Mouse (Mus musculus) testis, adult 2 months (tissue): Measurements from ENCODE around the gene Rnase9. TPM values are rescaled to one million over a fixed set of nuclear protein-coding genes. Genes with fewer than 3 reads are reported as not detected.

ENCODE experiments used
- H3K27ac ChIP-seq: fragments of 200-500 bp; 2 replicates; pipeline ENCODE4 v1.5.1; 2012; ENCODE audit warnings: low read depth, low read length; ENCODE audit not compliant: control insufficient read depth, insufficient read depth
- H3K27me3 ChIP-seq: fragments of 200-500 bp; 2 replicates; pipeline ENCODE4 v1.6.1; 2012; ENCODE audit warnings: mild to moderate bottlenecking, low read length, moderate library complexity; ENCODE audit not compliant: control insufficient read depth, insufficient read depth
- H3K36me3 ChIP-seq: fragments of 200-500 bp; 2 replicates; pipeline ENCODE4 v1.6.1; 2012; ENCODE audit warnings: mild to moderate bottlenecking, low read length; ENCODE audit not compliant: control insufficient read depth, insufficient read depth
- H3K4me1 ChIP-seq: fragments of 200-500 bp; 2 replicates; pipeline ENCODE4 v1.6.1; 2012; ENCODE audit warnings: low read length; ENCODE audit not compliant: control insufficient read depth, insufficient read depth
- H3K4me3 ChIP-seq: fragments of 200-500 bp; 2 replicates; pipeline ENCODE4 v1.5.1; 2012; ENCODE audit warnings: low read depth, mild to moderate bottlenecking, low read length, moderate library complexity, mixed read lengths; ENCODE audit not compliant: control insufficient read depth
- CTCF ChIP-seq: fragments of 200-500 bp; IDR thresholded peaks from 2 replicates; pipeline ENCODE4 v1.5.1; 2012; ENCODE audit warnings: low read depth, mild to moderate bottlenecking, inconsistent platforms, low read length, moderate library complexity; ENCODE audit not compliant: control insufficient read depth, insufficient read depth, insufficient replicate concordance
- POLR2A ChIP-seq: fragments of 200-500 bp; IDR thresholded peaks from 2 replicates; pipeline ENCODE4 v1.6.1; 2012; ENCODE audit warnings: low read depth, mild to moderate bottlenecking, inconsistent platforms, low read length, moderate library complexity; ENCODE audit not compliant: control insufficient read depth
- polyA plus RNA-seq: library from polyadenylated mRNA; depleted of rRNA; stranded (reverse); fragments of >200 nt; gene quantifications from 2 replicates; pipeline ENCODE4 v1.2.3, GENCODE M21; 2012

Gene Rnase9
- polyA plus RNA-seq, 1 experiment: not detected

DNA sequence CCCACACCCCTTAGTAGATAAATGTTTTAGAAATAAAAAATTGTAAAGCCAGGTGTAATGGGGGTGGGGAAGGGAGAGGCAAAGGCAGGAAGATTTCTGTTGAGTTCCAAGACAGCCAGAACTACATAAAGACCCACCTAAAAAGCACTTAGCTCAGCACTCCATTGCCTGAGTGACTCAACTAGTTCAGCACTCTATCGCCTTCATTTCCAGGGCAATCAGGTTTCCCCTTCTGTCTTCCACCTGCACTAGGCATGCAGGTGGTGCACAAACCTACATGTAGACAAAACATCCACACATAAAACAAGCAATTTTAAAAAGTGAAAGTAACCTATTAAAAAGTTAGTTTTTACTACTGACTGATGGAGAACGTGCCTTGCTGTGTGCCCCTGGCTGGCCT is 43.4 kb upstream of the Rnase9 start:
- H3K27ac ChIP-seq: no peak overlapping the region
- no peaks in the 10 kb centered on the region for H3K27me3 ChIP-seq
- TF ChIP-seq CTCF (no peak), POLR2A (no peak)
- H3K4me1 ChIP-seq: peaks cover 8% of the 10 kb centered on the region; the same call in 1 of the 2 replicates
- H3K4me3 ChIP-seq: no peak overlapping the region
- H3K36me3 ChIP-seq: no peaks in the 10 kb centered on the region

DNA sequence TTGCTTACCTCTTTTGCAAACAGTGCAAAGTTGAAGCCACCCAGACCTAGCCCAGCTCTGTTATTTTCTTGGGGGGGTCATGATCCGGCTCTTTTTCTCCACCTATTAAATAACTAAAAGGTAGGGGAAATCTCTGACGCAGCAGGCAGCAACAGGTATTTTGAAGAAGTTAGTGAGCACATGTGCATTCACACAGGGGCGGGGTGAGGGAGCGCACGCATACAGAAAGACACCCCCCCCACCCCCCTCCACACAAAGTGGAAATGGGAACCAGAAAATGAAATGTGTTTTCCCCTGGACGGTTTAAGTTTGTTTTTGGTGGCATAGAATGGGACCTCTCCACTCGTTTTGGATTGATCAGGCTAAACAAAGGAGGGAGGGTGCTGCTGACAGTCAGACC is 42.1 kb upstream of the Rnase9 start:
- Histone ChIP-seq H3K36me3 (no peaks in the 10 kb centered on the region), H3K27me3 (no peaks in the 10 kb centered on the region), H3K4me3 (no peak overlapping the region), H3K4me1 (peaks cover 8% of the 10 kb centered on the region; the same call in 1 of the 2 replicates), H3K27ac (no peak overlapping the region)
- TF ChIP-seq CTCF (no peak), POLR2A (no peak)

- no peak overlapping the region for H3K27ac ChIP-seq
- TF ChIP-seq POLR2A (no peak), CTCF (no peak)
- H3K36me3 ChIP-seq: no peaks in the 10 kb centered on the region
- peak overlapping the region; percentile 69 for H3K4me3 ChIP-seq
- no peaks in the 10 kb centered on the region for H3K27me3 ChIP-seq
- peaks cover 5% of the 10 kb centered on the region; the same call in 1 of the 2 replicates for H3K4me1 ChIP-seq
Observed at GRCm38 (mm10) chr14:51082599-51083581, 41.2 kb upstream of the Rnase9 start.

DNA sequence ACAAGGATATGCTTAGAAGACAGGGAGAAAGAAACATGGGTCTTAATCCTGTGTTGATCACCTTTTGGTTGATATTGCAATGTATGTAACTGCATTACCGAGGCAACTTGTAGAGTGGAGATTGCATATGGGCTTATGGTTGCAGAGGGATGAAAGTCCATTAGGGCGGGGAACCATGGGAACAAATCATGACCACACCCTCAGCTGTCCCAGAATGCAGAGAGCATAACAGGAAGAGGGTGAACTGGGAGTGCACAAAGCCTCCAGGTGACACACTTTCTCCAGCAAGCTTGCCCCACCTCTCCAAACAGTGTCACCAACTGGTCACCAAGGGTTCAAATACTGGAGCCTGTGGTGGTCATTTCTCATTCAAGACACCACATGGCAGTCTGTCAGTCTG is 39.4 kb upstream of the Rnase9 start:
- Histone ChIP-seq H3K36me3 (no peaks in the 10 kb centered on the region), H3K4me3 (no peak overlapping the region), H3K27ac (no peak overlapping the region), H3K4me1 (peaks cover 5% of the 10 kb centered on the region; the same call in 1 of the 2 replicates), H3K27me3 (no peaks in the 10 kb centered on the region)
- TF ChIP-seq POLR2A (no peak), CTCF (no peak)

DNA sequence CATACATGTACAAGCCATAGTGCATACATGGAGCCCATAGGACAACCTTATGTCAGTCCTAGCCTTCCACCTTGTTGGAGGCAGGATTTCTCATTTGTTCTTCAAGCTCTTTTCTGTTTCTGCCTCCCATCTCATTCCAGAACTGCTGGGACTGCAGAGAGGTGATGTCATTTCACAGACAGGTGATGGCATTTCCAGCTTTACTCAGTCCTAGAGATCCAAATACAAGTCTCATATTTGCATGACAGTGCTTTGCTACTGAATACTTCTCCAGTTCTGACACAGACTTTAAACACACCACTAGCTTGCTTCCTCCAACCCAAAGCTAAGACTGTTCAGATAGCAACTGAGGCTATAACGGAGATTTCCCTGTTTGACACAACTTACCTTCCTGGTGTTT is 37.5 kb upstream of the Rnase9 start:
- H3K4me3 ChIP-seq: no peak overlapping the region
- no peak overlapping the region for H3K27ac ChIP-seq
- H3K27me3 ChIP-seq: no peaks in the 10 kb centered on the region
- no peaks in the 10 kb centered on the region for H3K36me3 ChIP-seq
- no peak for TF ChIP-seq POLR2A
- no peak for TF ChIP-seq CTCF
- H3K4me1 ChIP-seq: peaks cover 5% of the 10 kb centered on the region; the same call in 1 of the 2 replicates

DNA sequence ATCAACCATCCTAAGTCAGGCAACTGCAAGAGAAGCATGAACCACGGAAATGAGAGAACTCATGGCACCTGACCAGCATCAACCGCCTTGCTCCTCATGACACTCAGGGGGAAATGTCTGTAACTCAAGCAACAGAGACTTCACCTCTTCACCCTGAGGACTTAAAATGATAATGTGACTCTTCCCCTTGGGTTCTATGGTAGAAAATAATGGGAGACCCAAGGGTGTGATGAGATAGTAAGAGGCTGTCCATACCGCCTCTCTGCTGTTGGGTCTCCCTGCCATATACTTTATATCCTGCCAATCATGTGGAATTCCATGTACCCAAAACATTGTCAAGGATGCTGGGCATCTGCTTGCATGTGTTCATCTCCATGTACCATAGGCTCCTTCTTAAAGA is 32.7 kb upstream of the Rnase9 start, which contains the start of gene Olfr750:
TSS of gene Olfr750 (minus strand) at position 101 of the 400 bp plus-strand sequence.
- no peak for TF ChIP-seq POLR2A
- no peak for TF ChIP-seq CTCF
- Histone ChIP-seq H3K27me3 (no peaks in the 10 kb centered on the region), H3K4me1 (peaks cover 7% of the 10 kb centered on the region), H3K4me3 (no peak within 1 kb of the TSS), H3K36me3 (no peaks in the 10 kb centered on the region), H3K27ac (no peak within 1 kb of the TSS)

DNA sequence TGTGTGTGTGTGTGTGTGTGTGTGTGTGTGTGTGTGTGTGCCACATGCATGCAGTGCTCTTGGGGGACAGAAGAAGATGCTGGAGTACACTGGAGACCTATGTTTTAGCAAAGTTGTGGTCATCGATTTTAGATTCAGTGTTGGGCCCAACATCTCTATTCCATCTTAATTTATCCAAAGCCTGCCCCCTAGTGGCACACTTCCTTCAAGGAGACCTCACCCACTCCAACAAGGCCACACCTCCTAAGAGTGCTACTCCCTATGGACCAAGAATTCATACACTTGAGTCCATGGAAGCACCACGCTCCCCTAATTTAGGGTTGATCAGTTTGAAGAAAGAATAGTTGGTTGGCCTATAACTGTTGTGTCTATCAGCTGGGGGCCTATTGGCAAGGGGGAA is 27.9 kb upstream of the Rnase9 start:
- peaks cover 10% of the 10 kb centered on the region for H3K4me1 ChIP-seq
- H3K27me3 ChIP-seq: no peaks in the 10 kb centered on the region
- no peaks in the 10 kb centered on the region for H3K36me3 ChIP-seq
- H3K4me3 ChIP-seq: no peak overlapping the region
- TF ChIP-seq POLR2A (no peak), CTCF (peak; percentile 3; the same call in 1 of the 2 replicates)
- H3K27ac ChIP-seq: no peak overlapping the region
